ENCODE assay signal across 8 mouse cellular contexts in the genomic region with DNA sequence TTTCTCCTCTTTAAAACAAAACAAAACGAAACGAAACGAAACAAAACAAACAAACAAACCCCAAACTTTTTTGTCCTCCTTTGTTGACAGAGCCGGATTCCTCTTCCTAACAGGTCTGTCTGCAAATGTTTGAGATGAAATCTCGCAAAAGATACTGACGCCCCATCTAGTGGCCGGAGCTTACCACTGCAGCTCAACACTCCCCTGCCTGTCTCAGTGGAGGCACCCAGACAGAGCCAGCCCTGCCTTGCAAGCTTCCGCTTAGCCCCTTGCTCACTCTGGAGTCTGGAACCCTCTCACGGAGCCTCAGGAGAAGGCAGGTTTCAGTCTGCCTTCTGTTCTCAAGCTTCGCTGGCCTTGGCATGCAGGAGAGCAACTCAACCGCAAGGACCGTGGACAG. TPM values are rescaled to one million over a fixed set of nuclear protein-coding genes. Genes with fewer than 3 reads are reported as not detected.
DNase-seq lines count a peak whose midpoint lies in the region; ATAC-seq lines count a peak whose summit lies in the region.

No protein-coding gene starts in this region.

- H3K4me1 ChIP-seq in hindbrain, embryonic 14.5 days (replicated peaks; ENCODE audit: control insufficient read depth, insufficient read depth, low read length): no peaks in the 10 kb centered on the region

- peaks cover 48% of the 10 kb centered on the region for H3K27me3 ChIP-seq in hindbrain, embryonic 14.5 days (ENCODE audit: control insufficient read depth, insufficient read depth, low read length)

- peaks cover 29% of the 10 kb centered on the region for H3K36me3 ChIP-seq in hindbrain, embryonic 14.5 days (replicated peaks; ENCODE audit: control insufficient read depth, insufficient read depth)

- no peak overlapping the region for H3K27ac ChIP-seq in hindbrain, embryonic 14.5 days

- H3K9ac ChIP-seq in hindbrain, embryonic 14.5 days: no peak overlapping the region

- no peak overlapping the region for H3K4me2 ChIP-seq in hindbrain, embryonic 14.5 days (replicated peaks)

- no peak overlapping the region for H3K4me3 ChIP-seq in hindbrain, embryonic 14.5 days (replicated peaks; ENCODE audit: low read length)

- H3K9me3 ChIP-seq in hindbrain, embryonic 14.5 days (ENCODE audit: control insufficient read depth, low read length): no peaks in the 10 kb centered on the region

- WGBS in hindbrain, embryonic 14.5 days: 6% methylated on average over 12 of the region's 12 CpGs

- DNase-seq in ZHBTc4 (ENCODE audit: low read depth, low spot score): peak; percentile 90
- peak; percentile 89 to 91 for DNase-seq in cerebellum, postnatal 14 days
- peak; percentile 64 to 80 for DNase-seq in frontal cortex, postnatal 25 days (ENCODE audit: low spot score in 2 of 2)
- DNase-seq in hindbrain, embryonic 14.5 days (ENCODE audit: low spot score): peak; percentile 90
- peak; percentile 70 for DNase-seq in left cerebral cortex, adult 11 months (ENCODE audit: low spot score)
- DNase-seq in lung, postnatal 36 days: peak; percentile 84
- peak; percentile 90 to 93 for DNase-seq in right cerebral cortex, adult 2 months (ENCODE audit: low spot score in 2 of 2)
- DNase-seq in urinary bladder, postnatal 4 days (ENCODE audit: low spot score in 2 of 2): peak; percentile 65 to 81

- peak; percentile 63 for ATAC-seq in hindbrain, embryonic 14.5 days (ENCODE audit: low FRiP score)

RNA-seq across cellular contexts. Expression of a gene that starts 5.4 kb away (rescaled TPM):
- polyA plus RNA-seq in hindbrain, embryonic 14.5 days (2014; fragmentation: Nextera tagmentation; extraction: Ambion mirVana): 0.48 and 0.54 TPM in 2 replicates

RNA-seq across cellular contexts. Expression of a gene that starts 11.8 kb away (rescaled TPM):
- 116 and 123 TPM in 2 replicates for polyA plus RNA-seq in hindbrain, embryonic 14.5 days (2014; fragmentation: Nextera tagmentation; extraction: Ambion mirVana)

RNA-seq across cellular contexts. Expression of a gene that starts 11.9 kb away (rescaled TPM):
- 37.3 and 42.6 TPM in 2 replicates for polyA plus RNA-seq in hindbrain, embryonic 14.5 days (2014; fragmentation: Nextera tagmentation; extraction: Ambion mirVana)
